Mouse (Mus musculus) gastrocnemius, adult 18-20 months (tissue): ENCODE measurements around the gene Ckap5. TPM values are rescaled to one million over a fixed set of nuclear protein-coding genes. Genes with fewer than 3 reads are reported as not detected.

ENCODE experiments used
- DNase-seq: peaks from one replicate; pipeline ENCODE4 v3.0.0; 2021; ENCODE audit warnings: low spot score
- total RNA-seq, 2 experiments: library from RNA; stranded (reverse); gene quantifications; 2 replicates each; pipeline ENCODE4 v1.2.3; 2021

Ckap5 gene
- total RNA-seq, 2 experiments from 2014 or later, result 33.0 to 33.2 TPM

DNA sequence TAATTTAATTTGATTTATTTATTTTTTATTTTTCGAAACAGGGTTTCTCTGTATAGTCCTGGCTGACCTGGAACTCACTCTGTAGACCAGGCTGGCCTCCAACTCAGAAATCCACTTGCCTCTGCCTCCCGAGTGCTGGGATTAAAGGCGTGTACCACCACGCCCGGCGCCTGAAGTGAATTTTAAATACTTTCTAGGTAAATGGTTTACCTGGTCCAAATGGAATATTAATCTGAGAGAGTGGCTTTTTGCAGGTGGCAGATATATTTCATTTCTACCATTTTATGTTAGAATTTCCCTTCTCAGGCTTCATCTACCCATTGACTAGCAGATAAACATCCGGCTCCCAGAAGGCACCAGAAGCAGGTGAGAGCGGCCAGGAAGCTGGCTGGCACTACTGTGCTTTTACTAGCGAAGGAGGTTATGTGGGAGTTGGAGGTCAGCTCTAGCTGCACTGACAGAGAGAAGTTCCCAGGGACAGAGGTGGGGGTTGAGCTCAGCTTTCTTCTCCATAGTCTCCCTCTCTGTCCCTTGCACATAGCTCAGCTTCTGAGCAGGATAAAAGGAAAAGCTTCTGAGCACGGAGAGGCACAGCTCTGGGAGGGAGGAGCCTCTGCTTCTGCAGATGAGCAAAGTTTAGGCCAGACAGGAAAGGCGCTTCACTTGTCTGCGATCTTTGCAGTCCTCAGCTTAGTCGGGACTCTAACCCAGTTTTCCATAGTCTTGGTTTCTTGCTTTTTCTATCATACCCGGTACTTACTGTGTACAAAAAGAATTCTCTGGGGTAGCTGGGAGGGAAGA lies 125.1 kb downstream of the Ckap5 start:
- no peak for DNase-seq

DNA sequence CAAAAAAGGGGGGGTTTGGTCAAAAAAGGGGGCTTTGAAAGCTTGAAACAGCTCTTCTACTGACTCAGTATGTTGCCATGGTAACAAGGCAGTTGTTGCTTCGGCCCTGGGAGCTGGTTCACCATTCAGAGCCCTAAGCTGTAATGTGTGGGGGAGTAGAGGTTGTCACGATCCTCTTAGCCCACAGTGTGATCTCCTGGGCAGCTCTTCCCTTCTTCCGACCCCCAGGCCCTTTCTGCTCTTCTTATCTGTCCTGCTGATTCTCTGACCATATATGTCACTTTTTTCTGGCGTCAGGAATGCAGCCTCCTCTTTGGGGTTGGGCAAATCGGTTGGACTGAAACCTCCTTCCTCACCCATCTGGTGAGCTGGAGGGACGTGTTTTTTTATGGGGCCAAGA lies 126.3 kb downstream of the Ckap5 start:
- DNase-seq, result no peak

DNA sequence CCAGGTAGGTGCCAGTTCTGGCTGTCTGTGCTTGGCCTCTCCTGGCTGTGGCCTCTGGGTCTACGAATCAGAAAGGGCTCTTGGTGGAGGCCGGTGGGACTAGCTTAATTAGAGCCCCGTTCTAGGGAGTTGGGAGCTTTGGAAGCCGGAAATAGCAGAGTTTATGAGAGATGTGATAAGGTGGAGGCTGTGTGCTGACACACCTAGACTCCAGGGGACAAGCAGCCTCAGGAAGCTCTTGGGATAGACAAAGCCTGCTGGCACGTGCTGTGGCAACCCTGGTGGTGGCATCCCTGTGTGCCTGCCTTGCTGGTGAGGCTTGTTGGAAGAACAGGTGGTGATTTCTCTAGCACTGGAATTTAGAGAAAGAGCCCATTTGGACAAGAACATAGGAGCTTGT lies 128.8 kb downstream of the Ckap5 start:
- DNase-seq, result no peak

DNA sequence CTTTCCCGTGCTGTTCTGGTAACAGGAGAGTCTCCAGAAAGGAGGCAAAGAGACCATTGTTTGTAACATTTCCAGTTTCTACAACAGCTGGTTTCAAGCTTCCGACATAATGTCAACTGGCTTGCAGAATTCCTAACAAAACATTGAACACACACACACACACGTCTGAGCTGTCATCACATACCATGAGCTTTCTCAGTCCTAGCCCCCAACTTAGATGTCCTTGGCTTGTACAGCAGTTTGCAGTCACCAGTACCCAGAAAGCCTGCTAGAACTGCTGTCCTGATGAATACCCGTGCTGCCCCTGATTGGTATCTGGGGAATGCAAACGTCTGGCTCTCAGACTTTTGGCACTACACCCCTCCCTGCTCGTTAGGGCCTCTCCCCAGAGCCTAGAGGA lies 129.3 kb downstream of the Ckap5 start:
- no peak for DNase-seq

DNA sequence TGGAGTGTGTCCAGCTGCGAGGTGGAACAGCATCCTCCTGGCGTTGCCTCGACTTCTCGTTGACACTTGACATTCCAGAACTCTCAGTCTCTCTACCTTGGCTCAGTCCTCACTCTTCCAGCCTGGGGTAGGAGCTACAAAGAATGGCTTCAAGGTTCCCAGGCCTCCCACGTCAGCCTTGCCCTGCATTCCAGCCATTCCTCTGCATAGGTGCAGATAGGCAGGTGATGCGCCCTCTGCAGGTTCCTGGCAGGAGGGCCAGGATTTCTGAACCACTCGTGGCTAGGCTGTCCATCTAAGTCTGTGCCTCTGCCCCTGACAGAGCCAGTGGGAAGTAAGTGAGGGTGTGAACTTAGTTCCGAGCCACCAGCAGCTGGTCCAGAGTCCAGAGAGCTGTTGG lies 130.2 kb downstream of the Ckap5 start:
- DNase-seq, result no peak

DNA sequence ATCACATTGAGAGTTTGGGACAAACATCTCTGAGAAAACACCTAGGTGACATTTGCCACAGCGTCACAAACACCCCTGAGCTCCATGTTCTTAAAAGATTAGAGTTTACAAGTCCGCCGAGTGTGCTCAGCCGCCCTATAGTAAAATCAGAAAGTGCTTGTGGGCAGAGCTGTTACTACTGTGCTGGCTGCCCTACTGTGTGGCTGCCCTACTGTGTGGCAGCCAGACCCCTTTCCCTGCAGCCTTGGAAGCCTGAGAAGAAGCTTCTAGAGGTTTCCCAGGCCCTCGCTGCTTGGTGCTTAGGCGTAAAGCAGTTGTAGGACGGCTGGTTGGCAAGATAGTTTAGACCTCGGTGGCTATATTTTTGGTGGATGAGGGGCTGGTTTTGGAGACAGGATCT lies 133.1 kb downstream of the Ckap5 start:
- no peak for DNase-seq

DNA sequence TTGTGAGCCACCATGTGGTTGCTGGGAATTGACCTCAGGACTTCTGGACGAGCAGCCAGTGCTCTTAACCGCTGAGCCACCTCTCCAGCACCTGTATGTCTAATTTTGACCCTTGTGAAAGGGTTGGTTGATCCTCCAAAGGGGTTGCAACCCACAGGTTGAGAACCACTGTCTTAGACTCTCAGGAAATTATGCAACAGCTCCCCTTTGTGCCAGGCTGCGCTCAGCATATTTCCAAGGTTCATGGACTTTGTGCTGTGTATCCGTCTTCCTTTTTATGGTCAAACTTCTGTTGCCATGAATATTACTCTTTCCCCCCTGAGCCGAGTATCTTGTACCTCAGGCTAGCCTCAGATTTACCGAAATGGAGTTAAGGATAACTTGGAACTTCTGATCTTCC lies 134.4 kb downstream of the Ckap5 start:
- no peak for DNase-seq

DNA sequence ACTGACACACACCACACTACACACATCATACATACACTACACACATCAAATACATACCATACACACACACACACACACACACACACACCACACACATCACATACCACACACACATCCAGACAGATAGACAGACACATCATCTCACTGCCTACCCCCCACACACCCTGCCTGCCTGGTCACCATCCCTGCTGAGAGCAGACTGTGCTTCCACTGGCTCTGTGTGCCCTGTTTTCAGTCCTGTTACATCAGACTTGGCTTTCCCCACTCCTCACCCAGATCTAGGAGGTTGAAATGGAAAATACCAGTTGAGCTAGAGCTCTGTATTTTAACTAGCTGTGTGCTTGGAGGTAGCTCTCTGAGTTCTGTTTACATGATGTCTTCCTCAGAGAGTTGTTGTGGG lies 138.2 kb downstream of the Ckap5 start:
- no peak for DNase-seq

DNA sequence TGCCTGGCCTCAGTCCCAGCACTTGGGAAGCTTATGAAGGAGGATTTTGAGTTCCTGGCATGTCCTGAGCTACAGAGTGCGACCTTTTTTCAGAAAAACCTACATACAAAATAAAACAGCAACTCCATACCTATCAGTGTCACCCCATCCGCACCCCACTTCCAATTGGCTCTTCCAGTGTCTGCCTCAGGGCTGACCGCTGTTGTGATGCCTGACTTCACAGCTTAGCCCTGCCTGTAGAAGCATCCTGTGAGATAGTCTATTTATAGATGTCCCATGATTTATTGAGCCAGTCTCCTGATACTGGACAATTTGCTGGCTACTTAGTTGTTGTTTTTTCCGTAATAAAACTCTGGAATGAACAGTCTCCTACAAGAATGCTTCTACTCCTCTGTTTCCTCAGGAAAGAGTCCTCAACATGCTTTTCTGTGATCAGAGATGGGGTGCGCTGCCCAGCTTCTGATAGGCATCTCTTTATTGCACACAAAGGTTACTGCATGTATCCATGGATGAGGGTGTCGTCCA lies 139.9 kb downstream of the Ckap5 start:
- no peak for DNase-seq

DNA sequence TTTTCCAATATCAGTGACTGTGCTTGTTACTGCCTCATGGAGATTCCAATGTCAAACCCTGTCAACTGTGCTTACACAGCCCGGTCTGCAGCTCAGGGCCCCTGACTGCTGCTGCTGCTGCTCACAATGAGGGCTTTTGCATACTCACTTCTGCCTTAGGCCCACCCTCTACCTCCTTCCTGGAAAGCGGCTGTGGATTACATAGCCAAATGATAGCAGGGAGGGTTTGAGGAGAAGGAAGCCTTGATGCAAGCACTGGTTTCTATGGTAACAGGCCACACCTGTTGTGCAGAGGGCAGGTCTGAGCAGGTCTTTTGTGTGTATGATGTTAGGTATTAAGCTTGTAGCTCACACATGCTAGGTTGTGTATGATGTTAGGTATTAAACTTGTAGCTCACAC lies 141.2 kb downstream of the Ckap5 start:
- no peak for DNase-seq

DNA sequence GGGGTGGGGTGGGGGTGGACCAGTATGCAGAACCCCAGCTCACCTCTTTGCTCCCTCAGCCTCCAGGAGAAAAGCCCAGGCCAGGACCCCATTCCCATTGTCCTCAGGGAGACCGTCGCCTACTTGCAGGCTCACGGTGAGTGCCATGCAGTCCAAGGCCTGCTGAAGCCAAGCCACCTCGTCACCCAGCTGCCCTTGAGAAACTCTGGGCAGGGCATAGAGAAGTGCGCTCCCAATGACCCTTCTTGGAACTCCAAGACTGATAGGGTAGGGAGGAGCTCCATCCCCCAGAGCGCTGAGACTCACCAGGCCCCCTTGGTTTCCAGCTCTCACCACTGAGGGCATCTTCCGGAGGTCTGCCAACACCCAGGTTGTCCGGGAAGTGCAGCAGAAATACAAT lies 142.8 kb downstream of the Ckap5 start:
- no peak for DNase-seq

DNA sequence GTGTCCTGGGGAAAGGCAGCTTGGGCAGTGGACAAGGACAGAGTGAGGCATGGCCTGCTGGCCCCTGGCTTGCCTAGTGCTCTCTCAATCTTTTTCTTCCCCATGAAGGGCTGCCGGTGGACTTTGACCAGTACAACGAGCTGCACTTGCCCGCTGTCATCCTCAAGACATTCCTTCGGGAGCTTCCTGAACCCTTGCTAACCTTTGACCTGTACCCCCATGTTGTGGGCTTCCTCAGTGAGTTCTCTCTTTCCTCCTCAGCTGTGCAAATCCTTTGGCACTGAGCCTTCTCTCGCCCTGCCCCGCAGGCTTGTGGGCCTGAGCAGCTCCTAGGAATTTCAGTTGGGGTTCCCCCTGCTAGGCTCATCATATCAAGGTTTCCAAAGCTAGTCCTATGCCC lies 143.5 kb downstream of the Ckap5 start:
- DNase-seq, result no peak

Other genes with a start within 250 kb of the Ckap5 start
- 10 to 100 TPM; 14.4 to 21.7 TPM for gene 1110051M20Rik, start 82.1 kb upstream of the Ckap5 start, total RNA-seq
- gene Lrp4, start 69.3 kb upstream of the Ckap5 start, total RNA-seq, result 1 to 10 TPM; 8.8 to 9.6 TPM
- under 1 TPM in 1 of 2 experiments, not detected in 1; 0.83 TPM for gene F2, start 109.7 kb downstream of the Ckap5 start, total RNA-seq
- gene Zfp408, start 123.0 kb downstream of the Ckap5 start, total RNA-seq, result 1 to 10 TPM; 2.4 to 3.0 TPM
- 1 to 10 TPM; 4.6 to 6.9 TPM for gene Arhgap1, start 123.1 kb downstream of the Ckap5 start, total RNA-seq
- 10 to 100 TPM; 33.6 to 37.8 TPM for gene Atg13, start 183.8 kb downstream of the Ckap5 start, total RNA-seq
- gene Harbi1, start 184.1 kb downstream of the Ckap5 start, total RNA-seq, result 1 to 10 TPM; 5.4 to 6.2 TPM
- gene Ambra1, start 203.4 kb downstream of the Ckap5 start, total RNA-seq, result 10 to 100 TPM; 14.3 to 17.0 TPM